Mouse (Mus musculus): ENCODE data around the gene Gm45753.

Gm45753 gene

DNA sequence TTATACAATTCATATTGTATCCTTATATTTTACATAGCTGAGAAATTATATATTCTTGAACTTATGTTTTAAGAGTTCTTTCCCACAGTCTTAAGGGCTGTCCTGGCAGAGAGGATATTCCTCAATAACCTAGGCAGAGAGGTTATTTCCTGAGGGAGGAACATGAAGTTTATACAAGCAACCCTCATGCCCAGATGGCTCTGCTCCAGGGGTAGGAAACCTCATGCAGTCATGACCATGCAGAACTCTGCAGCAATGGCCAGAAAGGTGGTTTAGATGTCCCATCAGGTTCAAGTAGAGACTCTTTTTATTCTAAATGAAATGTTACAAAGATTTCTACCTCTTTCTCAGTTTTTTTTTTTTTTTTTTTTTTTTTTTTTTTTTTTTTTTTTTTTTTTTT lies 39.2 kb downstream of the Gm45753 start:
- peak; percentile 52 for DNase-seq

DNA sequence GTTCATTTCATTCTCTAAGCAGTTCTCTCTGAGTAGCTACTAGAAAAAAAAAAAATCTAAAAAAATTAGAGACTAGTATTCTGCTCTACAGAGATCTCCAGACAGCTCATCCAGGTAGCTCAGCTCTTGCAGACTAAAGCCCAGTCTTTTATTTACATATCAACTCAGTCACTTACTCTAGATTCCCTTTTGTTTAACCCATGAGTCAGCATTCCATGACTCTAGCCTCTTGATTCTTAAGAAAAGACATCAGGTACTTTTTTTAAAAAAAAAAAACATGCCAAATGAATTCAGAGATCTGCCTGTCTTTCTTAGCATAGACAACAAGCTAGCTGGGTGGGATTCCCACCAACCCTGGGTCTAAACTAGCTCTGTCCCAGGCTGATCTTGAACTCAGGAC lies 39.8 kb downstream of the Gm45753 start:
- DNase-seq: no peak

DNA sequence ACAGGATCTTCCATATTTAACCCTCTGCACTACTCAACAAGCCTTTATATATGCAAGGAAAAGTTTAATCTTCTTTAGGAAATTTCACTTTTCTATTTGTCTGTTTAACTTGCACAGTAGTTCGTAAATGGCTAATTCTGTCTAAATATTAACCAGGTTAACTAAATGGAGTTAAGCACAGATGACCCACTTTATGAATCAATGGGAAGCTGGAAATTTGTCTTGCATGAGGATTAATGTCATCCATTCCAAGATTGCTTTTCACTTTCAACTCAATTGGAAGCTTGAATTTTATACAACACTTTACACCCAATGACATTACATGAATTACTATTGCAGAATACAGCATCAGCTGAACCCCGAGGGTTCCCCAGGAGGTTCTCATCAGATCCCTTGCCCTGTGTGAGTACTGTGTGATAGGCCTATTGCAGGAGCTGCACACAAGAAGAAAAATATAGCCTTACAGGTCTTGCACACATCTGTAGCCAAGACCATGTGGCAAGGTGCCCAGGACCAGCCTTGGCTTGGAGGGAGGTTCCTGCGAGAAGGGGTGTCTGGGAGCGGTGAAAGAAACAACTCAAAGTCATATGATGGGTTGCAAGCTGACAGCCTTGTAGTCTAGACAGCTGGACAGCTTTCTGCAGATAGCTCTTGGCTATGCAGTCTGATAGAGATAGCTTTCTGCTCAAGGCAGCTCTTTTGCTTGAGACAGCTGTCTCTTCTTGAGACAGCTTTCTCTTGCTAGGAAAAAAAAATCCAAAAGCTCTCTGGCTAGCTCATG lies 40.5 kb downstream of the Gm45753 start:
- DNase-seq: peak; percentile 12

DNA sequence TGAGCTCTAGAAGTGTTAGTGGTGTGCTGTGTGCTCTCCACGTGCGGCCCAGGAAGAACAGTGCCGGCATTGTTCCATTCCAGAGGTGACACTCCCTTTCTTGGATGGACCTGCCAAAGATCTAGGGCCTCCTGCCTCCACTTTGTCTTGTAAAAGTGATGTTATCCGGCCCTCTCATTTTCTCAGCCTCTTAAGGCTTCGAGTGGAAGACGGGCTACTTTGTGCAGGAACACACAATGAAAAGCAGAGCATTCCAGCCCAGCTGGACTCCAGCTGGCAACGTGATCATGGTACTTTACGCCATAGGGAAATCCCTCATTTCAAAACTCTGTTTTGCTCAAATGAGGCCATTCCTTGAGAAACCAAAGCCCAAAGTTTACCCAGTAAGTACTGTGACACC lies 41.3 kb downstream of the Gm45753 start:
- peak; percentile 71 for DNase-seq

DNA sequence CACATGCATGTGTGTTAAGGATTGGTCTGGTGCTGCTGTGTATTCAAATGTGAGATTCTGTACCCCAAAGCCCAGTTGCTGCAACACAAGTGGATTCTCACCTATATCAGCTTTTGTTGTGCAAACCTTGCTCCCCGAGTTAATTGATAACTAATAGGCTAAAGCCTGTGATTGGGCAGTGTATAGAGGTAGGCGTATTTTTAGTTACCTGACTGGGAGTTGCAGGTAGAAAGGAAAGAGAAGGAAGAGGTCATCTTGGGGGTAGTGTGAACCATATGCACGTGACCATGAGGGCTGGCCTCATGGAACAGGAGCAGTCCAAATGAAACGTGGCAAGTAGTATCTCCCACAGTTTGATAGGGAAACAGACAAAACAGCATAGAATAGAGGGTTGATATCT lies 43.3 kb downstream of the Gm45753 start:
- no peak for DNase-seq

DNA sequence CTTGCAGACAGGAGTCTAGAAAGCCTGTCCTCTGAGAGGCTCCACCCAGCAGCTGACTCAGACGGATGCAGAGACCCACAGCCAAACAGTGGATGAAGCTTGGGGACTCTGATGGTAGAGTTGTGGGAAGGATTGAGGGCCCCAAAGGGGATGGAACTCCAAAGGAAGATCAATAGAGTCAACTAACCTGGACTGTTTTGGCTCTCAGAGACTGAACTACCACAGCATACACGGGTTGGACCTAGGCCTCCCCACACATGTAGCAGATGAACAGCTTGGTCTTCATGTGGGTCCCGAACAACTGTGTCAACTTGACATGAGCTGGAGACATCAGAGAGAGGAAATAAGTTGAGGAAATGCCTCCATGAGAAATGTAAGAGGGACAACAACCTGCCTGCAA lies 45.4 kb downstream of the Gm45753 start:
- DNase-seq: no peak

DNA sequence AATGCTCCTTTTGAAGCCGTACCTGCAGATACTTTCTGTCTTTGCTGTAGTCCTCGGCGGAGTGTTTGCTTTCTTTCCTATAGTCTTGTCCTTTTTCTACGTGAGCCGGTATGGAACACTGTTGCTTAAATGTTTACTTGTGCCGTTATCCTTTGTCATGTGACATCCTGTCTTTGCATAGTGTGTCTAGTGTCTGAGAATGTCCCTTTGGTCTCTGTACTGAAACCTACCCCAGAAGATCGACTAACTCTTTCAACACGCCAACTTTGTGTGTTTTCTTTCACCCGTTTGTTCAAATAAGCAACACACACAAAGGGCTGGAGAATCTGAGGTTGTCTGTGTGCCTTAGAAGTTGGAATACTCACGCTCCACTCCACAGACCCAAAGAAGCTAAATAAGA lies 46.3 kb downstream of the Gm45753 start, which contains the start of gene F11:
F11 (minus strand) TSS at position 112 of the 400 bp plus-strand sequence.
- no peak for DNase-seq

DNA sequence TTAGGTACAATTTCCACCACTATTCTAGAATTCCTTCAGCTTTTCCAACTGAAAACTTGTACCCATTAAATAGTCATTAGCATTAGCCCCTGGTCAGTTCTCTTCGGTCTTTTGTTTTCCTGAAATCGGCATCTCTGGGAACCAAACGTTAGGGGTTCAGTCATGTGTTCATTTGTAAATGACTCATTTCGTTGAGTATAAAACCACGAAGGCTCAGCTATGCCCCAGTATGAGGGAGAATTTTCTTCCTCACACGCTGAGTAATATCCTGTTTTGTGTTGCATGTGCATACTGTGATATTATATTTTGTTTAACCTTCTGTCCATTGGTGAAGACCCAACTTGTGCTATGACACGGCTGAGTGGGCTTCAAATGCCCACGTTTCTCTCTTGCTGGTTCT lies 49.8 kb downstream of the Gm45753 start:
- DNase-seq: no peak

DNA sequence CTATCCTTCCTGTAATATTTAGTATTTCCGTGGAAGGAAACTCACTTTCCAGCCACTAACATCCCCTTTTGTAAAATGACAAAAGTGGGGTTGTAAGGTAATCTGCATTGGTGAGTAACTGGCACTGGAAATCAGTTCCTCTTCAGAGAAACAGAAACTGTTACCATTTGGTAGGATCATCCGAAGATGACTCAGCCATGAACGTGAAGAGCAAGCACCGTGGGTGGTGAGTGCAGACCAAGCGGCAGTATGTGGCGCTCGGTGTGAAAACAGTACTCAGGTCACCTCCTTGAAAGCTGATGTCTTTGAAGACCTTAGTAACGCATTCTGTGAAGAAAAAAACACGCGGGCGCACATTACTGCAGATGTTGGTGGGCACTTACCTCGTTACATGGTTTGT lies 53.2 kb downstream of the Gm45753 start:
- no peak for DNase-seq

DNA sequence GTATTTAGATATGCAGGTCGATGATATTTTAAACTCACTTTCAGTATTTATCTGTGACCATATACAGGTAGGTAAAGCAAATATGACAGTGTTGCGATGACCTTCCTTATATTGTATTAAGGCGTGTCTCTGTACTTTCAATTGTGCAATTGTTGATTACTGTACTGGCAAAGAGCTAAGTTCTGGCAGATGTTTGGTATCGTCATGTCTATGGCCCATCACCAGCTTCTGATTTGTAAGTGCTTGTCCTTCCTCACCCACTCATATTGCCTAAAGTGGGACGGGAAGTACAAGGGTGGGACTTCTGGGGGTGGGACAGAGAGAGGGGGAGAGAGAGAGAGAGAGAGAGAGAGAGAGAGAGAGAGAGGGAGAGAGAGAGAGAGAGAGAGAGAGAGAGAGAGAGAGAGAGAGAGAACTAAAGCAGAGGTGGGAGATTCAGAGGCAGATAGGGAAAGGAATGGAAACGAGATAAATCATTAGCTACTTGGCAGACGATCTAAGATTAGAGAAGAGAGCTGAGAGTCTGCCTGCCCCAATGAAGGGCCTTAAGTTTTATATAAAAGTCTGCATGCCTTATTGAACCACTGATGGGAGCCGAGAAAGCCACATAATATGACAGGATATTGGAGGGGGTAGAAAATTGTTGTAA lies 53.9 kb downstream of the Gm45753 start:
- DNase-seq: no peak

DNA sequence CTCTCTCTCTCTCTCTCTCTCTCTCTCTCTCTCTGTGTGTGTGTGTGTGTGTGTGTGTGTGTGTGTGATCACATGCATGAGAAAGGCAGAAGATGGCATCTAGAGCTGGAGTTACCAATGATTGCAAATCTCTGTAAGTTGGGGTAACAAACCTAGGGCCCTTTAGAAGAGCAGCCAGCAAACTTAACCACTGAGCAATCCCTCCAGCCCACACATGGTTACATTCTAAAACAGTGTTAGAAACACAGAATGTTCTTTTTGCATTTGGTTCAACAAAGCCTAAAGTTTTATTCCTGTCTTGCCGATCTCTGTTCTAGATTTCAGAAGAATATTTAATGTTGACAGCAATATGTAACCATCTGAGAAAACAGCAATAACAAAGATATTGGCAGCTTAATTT lies 54.7 kb downstream of the Gm45753 start:
- no peak for DNase-seq

DNA sequence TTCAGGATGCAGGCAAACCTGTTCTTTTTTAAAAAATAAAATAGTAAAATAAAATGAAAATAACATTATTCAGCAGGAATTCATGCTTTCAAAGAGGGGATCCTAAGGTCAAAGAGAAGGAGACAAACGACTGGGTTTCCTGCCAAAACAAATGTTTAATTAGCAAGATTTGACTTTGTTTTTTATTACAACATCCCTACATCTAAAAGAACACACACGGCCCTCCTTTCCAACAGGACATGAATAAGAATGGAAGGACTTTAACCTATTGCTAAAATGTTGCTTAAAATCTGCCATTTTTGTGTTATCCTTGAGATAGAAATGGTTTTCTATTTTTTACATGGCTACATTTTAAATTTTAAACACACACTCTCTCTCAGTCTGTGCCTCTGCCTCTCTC lies 55.2 kb downstream of the Gm45753 start:
- DNase-seq: no peak

DNA sequence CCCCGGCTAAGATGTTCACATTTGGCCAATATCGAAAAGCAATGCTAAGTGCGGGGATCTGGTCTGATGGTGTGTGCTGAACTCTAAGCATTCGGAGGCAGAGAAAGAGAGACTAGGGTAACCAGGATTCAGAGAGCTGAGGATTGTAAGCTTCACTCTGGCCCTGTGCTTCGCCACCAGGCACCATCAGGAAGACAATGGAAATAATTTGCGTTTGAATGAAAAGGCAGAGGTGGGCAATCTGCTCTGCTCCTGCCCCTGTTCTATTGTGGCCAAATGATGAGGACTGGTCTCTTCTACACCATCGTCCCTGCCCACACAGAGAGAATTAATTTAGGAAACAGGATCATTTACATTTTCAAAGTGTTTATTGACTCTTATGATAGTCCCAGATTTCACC lies 62.0 kb downstream of the Gm45753 start:
- no peak for DNase-seq

DNA sequence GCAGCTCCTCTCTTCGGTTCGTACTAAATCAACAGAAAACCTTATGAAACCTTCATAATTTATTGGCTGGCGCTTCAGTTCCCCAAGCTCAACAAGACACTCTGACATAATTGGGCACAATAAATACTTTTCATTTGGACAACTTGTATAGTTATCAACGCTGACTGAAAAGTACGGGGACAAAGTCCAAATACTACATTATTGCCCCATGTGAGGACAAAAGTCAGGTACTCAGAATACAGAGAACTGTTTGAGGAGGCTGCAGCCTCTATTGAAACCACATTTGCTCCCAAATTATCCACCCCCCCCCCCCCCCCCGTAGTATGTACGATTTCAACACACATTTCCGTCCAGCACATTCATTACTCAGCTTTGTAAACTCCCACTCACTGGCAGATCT lies 68.9 kb downstream of the Gm45753 start:
- no peak for DNase-seq

DNA sequence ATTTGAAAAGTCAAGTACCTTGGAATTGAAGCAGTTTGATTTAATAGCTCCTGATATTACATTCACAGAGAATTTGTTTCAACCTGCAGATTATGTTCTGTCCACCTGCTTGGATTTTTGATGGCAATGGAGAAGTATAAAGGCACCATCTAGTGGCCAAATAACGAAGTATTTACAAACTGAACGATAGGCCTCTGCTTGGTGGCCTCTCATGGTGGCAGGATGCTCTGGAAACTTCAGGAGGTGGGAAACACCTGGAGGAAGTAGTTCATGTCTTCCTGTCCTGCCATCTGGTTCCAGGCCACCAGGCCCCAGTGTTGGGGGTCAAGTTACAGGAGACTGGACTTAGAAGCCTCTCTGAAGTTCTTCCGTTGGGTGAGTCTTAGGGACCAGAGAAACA lies 70.0 kb downstream of the Gm45753 start:
- DNase-seq: peak; percentile 64

DNA sequence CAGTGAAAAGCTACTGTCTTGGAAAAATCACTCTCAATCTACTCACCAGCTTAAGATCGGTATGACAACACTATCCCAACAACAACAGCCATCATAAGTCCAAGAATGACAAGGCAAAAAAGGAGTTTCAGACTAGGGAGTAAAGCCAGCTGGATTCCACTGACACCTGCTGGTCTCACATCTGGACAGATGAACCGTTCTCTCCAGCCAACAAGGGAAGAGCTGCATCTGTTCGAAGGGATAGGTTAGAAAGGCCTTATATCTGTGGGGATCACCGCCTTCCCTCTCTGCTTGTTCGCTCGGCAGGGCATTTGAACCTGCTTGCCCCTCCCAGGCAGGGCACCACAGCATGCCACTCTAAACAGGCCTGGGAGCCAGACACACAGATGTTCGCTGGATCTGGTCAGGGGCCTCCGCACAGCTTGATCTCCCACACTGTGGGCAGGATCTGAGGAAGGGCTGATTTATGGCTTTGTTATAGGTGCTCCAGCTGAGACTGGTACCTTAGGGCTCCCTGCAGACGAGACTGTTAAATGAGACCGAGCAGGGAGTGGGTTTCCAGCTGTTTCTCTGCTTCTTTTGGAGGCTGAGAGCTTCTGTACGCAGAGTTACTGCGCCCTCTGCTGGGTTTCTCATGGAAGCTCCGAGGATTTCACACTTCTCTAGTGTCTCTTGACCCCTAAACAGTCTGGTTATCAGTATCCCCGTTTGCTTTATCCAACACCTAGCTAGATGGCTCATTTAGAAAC lies 71.9 kb downstream of the Gm45753 start:
- DNase-seq: peak; percentile 46

DNA sequence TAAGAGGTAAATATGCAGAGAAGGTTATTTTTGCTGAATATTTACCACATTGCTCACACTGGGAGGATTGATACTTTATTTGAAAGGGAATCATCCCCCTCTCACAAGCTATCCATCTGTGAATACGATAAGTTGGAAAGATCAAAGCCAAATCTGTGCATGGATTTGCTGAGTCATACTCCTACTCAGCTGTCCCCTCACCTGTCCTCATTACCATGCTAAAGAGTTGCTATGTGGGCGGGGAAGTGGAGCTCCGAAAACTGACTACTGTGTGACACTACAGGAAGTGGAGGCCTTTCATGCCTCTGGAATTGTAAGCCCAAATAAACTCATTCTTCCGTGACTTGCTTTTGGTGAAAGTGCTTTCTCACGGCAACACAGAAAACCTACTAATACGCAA lies 73.0 kb downstream of the Gm45753 start:
- DNase-seq: no peak

DNA sequence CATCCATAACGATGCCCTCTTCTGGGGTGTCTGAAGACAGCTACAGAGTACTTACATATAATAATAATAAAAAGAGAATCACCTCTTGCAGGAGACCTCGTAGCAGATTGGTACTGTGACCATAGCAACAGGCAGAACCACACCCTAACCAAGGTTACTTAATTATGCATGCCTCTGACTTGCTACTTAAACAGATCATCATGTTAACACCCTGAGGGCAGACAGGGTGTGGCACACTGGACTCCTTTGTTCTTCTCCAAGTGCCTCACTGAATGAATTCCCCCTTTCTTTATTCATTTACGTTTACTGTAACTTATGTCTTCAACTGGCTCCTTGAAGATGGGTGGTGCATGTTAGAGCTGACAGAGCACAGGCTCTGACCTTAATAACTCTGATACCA lies 75.0 kb downstream of the Gm45753 start:
- no peak for DNase-seq
